Comparison of ENCODE assay signal across 19 mouse cellular contexts in genomic region chr8:71687616-71688015, GRCm38 (mm10). TPM values are rescaled to one million over a fixed set of nuclear protein-coding genes. Genes with fewer than 3 reads are reported as not detected.
A peak's percentile ranks its signal among the peaks of the same experiment; 100 is the strongest.
DNase-seq lines count a peak whose midpoint lies in the region; ATAC-seq and TF ChIP-seq lines count a peak whose summit lies in the region.
"Had no signal": no experiment of that assay in that cellular context is flagged by ENCODE, and none has a peak within 500 bp of the region (broad histone marks: within the 10 kb centered on the region; RNA-seq: fewer than 3 reads in every experiment).

No protein-coding gene starts in this region.

- no peaks in the 10 kb centered on the region for H3K9me3 ChIP-seq in hindbrain, embryonic 11.5 days (ENCODE audit: control insufficient read depth, low read length)
- no peaks in the 10 kb centered on the region for H3K9me3 ChIP-seq in hindbrain, embryonic 10.5 days
- H3K9me3 ChIP-seq in E14TG2a.4 (ENCODE audit: low read length), result no peaks in the 10 kb centered on the region
- H3K9me3 ChIP-seq: embryonic facial prominence, embryonic 12.5 days; hindbrain, embryonic 15.5 days had no signal

- no peak for TF ChIP-seq POLR2A in myocyte (IDR thresholded peaks at IDR 0.05; ENCODE audit: insufficient read length, low read depth)

- WGBS in hindbrain, embryonic 11.5 days, result 2% methylated on average over 8 of the region's 8 CpGs
- 2% methylated on average over 8 of the region's 8 CpGs for WGBS in hindbrain, embryonic 10.5 days

- DNase-seq in hindbrain, embryonic 11.5 days (ENCODE audit: low spot score), result no peak
- DNase-seq in hindbrain, embryonic 10.5 days (ENCODE audit: low spot score), result no peak
- DNase-seq in ES-CJ7 (ENCODE audit: low read depth, low spot score), result peak; percentile 86
- DNase-seq: adrenal gland, adult 2 months; adrenal gland, postnatal 25 days; embryo, embryonic 11 days; gastrocnemius, postnatal 25 days; heart, adult 11 months; heart, postnatal 10 days had no signal

- no peaks in the 10 kb centered on the region for H3K36me3 ChIP-seq in hindbrain, embryonic 11.5 days (ENCODE audit: control insufficient read depth, insufficient read depth, low read length)
- no peaks in the 10 kb centered on the region for H3K36me3 ChIP-seq in hindbrain, embryonic 10.5 days
- peaks cover 51% of the 10 kb centered on the region for H3K36me3 ChIP-seq in E14TG2a.4 (ENCODE audit: insufficient read depth, low read length)
- H3K36me3 ChIP-seq in myocyte (ENCODE audit: control insufficient read depth, insufficient read depth), result no peaks in the 10 kb centered on the region
- H3K36me3 ChIP-seq: embryonic facial prominence, embryonic 12.5 days; hindbrain, embryonic 15.5 days had no signal

- TF ChIP-seq CTCF in E14TG2a.4 (conservative IDR thresholded peaks at IDR 0.05; ENCODE audit: low read length), result no peak

- no peaks in the 10 kb centered on the region for H3K79me2 ChIP-seq in myocyte (ENCODE audit: control insufficient read depth, insufficient read depth)

- H3K4me1 ChIP-seq in hindbrain, embryonic 11.5 days (replicated peaks; ENCODE audit: control insufficient read depth, insufficient read depth, low read length), result 0 out of 2 replicates have a peak, but pooled peaks cover 3% of the 10 kb centered on the region
- peaks cover 35% of the 10 kb centered on the region for H3K4me1 ChIP-seq in hindbrain, embryonic 10.5 days (replicated peaks)
- peaks cover 87% of the 10 kb centered on the region for H3K4me1 ChIP-seq in E14TG2a.4 (replicated peaks; ENCODE audit: low read depth, low read length)

- no peak overlapping the region for H3K4me2 ChIP-seq in hindbrain, embryonic 11.5 days (replicated peaks; ENCODE audit: low read depth, low read length)
- peak overlapping the region; percentile 38 for H3K4me2 ChIP-seq in myocyte (ENCODE audit: low read depth)

- no peak overlapping the region for H3K9ac ChIP-seq in hindbrain, embryonic 11.5 days (ENCODE audit: low read depth, low read length)
- H3K9ac ChIP-seq: embryonic facial prominence, embryonic 12.5 days; hindbrain, embryonic 15.5 days had no signal

- H3K27me3 ChIP-seq in hindbrain, embryonic 11.5 days (ENCODE audit: control insufficient read depth, insufficient read depth, low read length), result peaks cover 100% of the 10 kb centered on the region
- peaks cover 100% of the 10 kb centered on the region for H3K27me3 ChIP-seq in hindbrain, embryonic 10.5 days (ENCODE audit: insufficient read depth, poor library complexity, severe bottlenecking)
- peaks cover 71% of the 10 kb centered on the region for H3K27me3 ChIP-seq in E14TG2a.4 (ENCODE audit: insufficient read depth, low read length)
- peaks cover 65% of the 10 kb centered on the region for H3K27me3 ChIP-seq in myocyte (ENCODE audit: control insufficient read depth, insufficient read depth, insufficient read length)
- H3K27me3 ChIP-seq: CH12.LX had no signal

- peak overlapping the region; percentile 1; the same call in 1 of the 2 replicates for H3K4me3 ChIP-seq in hindbrain, embryonic 11.5 days (ENCODE audit: low read depth, low read length)
- no peak overlapping the region for H3K4me3 ChIP-seq in hindbrain, embryonic 10.5 days
- H3K4me3 ChIP-seq in E14TG2a.4 (replicated peaks; ENCODE audit: low read length) (peak overlapping the region; percentile 70), myocyte (no peak overlapping the region)
- H3K4me3 ChIP-seq: embryonic facial prominence, embryonic 12.5 days had no signal

- no peak overlapping the region for H3K27ac ChIP-seq in hindbrain, embryonic 11.5 days (ENCODE audit: low read depth, low read length)
- no peak overlapping the region for H3K27ac ChIP-seq in hindbrain, embryonic 10.5 days
- H3K27ac ChIP-seq: embryonic facial prominence, embryonic 12.5 days; hindbrain, embryonic 15.5 days had no signal

- no peak overlapping the region for H3ac ChIP-seq in myocyte (ENCODE audit: control insufficient read depth, insufficient read length)

- no peak for ATAC-seq in hindbrain, embryonic 11.5 days (ENCODE audit: low FRiP score)
- no peak for ATAC-seq in granulocyte monocyte progenitor cell, adult 5-6 weeks (replicated peaks; ENCODE audit: poor library complexity, severe bottlenecking)
- ATAC-seq: forebrain, embryonic 16.5 days; intestine, embryonic 16.5 days had no signal

TF ChIP-seq in myocyte, 11 proteins besides CTCF, POLR2A, EP300 and RAD21:
- no peak for TF ChIP-seq CEBPB (IDR thresholded peaks at IDR 0.05; ENCODE audit: insufficient read depth, poor library complexity, severe bottlenecking)
- no peak for TF ChIP-seq POLR2AphosphoS2 (IDR thresholded peaks at IDR 0.05; ENCODE audit: insufficient read length, low read depth)
- no peak for TF ChIP-seq MAX (IDR thresholded peaks at IDR 0.05; ENCODE audit: low read depth)
- TF ChIP-seq TCF3 (IDR thresholded peaks at IDR 0.05; ENCODE audit: insufficient read length, low read depth), result no peak
- TF ChIP-seq REST (IDR thresholded peaks at IDR 0.05; ENCODE audit: insufficient read depth, insufficient read length), result no peak
- no peak for TF ChIP-seq E2F4 (IDR thresholded peaks at IDR 0.05; ENCODE audit: insufficient read depth)
- no peak for TF ChIP-seq TCF12 (IDR thresholded peaks at IDR 0.05; ENCODE audit: insufficient read depth, poor library complexity, severe bottlenecking)
- no peak for TF ChIP-seq MYOD1 (IDR thresholded peaks at IDR 0.05; ENCODE audit: control insufficient read depth in 1 of 3, insufficient read length in 2 of 3, low read depth in 2 of 3)
- TF ChIP-seq MYOG (IDR thresholded peaks at IDR 0.05; ENCODE audit: control insufficient read depth in 1 of 3, insufficient read depth in 1 of 3, insufficient read length in 2 of 3, low read depth in 2 of 3), result no peak
- no peak for TF ChIP-seq USF1 (IDR thresholded peaks at IDR 0.05; ENCODE audit: low read depth)
- TF ChIP-seq SRF (IDR thresholded peaks at IDR 0.05; ENCODE audit: control insufficient read depth, insufficient read length, low read depth), result no peak

RNA-seq across cellular contexts. Expression of gene Insl3, which starts 1.4 kb away (rescaled TPM):
- 0.35 and 0.37 TPM in 2 replicates for polyA plus RNA-seq in hindbrain, embryonic 11.5 days (2014; fragmentation: Nextera tagmentation; extraction: Ambion mirVana)
- 0.37 and 0.58 TPM in 2 replicates for polyA plus RNA-seq in hindbrain, embryonic 10.5 days (2016; fragmentation: Nextera tagmentation; extraction: Ambion mirVana)
- 0.13 TPM for polyA plus RNA-seq in myocyte (2012; fragmentation: generic; extraction: Trizol)
- 14.1 and 16.3 TPM in 2 replicates for total RNA-seq in granulocyte monocyte progenitor cell, adult 5-6 weeks (2014; fragmentation: Nextera tagmentation)
- total RNA-seq in granulocyte monocyte progenitor cell, adult 5-6 weeks (2017), result 1.2 and 4.4 TPM in 2 replicates
- polyA plus RNA-seq: forebrain, embryonic 11.5 days; forebrain, embryonic 16.5 days had no signal

RNA-seq across cellular contexts. Expression of gene Jak3, which starts 11.5 kb away (rescaled TPM):
- 0.99 and 1.4 TPM in 2 replicates for polyA plus RNA-seq in hindbrain, embryonic 11.5 days (2014; fragmentation: Nextera tagmentation; extraction: Ambion mirVana)
- 3.2 and 3.6 TPM in 2 replicates for polyA plus RNA-seq in hindbrain, embryonic 10.5 days (2016; fragmentation: Nextera tagmentation; extraction: Ambion mirVana)
- polyA plus RNA-seq in myocyte (2012; fragmentation: generic; extraction: Trizol), result 1.5 TPM
- 10.9 and 17.5 TPM in 2 replicates for total RNA-seq in granulocyte monocyte progenitor cell, adult 5-6 weeks (2014; fragmentation: Nextera tagmentation)
- total RNA-seq in granulocyte monocyte progenitor cell, adult 5-6 weeks (2017), result 7.2 and 8.1 TPM in 2 replicates

RNA-seq across cellular contexts. Expression of gene B3gnt3, which starts 14.0 kb away (rescaled TPM):
- polyA plus RNA-seq in hindbrain, embryonic 11.5 days (2014; fragmentation: Nextera tagmentation; extraction: Ambion mirVana), result 0.36 and 0.45 TPM in 2 replicates
- polyA plus RNA-seq in hindbrain, embryonic 10.5 days (2016; fragmentation: Nextera tagmentation; extraction: Ambion mirVana), result 0.64 and 1.0 TPM in 2 replicates
- polyA plus RNA-seq in myocyte (2012; fragmentation: generic; extraction: Trizol), result 0.01 TPM
- 1.4 TPM in 1 of 2 replicates, not detected in the other for total RNA-seq in granulocyte monocyte progenitor cell, adult 5-6 weeks (2014; fragmentation: Nextera tagmentation)
- 0.39 TPM in 1 of 2 replicates, not detected in the other for total RNA-seq in granulocyte monocyte progenitor cell, adult 5-6 weeks (2017)

RNA-seq across cellular contexts. Expression of gene Unc13a, which starts 16.1 kb away (rescaled TPM):
- polyA plus RNA-seq in hindbrain, embryonic 11.5 days (2014; fragmentation: Nextera tagmentation; extraction: Ambion mirVana), result 7.3 and 9.1 TPM in 2 replicates
- 4.4 and 8.4 TPM in 2 replicates for polyA plus RNA-seq in hindbrain, embryonic 10.5 days (2016; fragmentation: Nextera tagmentation; extraction: Ambion mirVana)
- polyA plus RNA-seq in myocyte (2012; fragmentation: generic; extraction: Trizol), result 4.6 TPM
- total RNA-seq in granulocyte monocyte progenitor cell, adult 5-6 weeks (2014; fragmentation: Nextera tagmentation), result 0.60 TPM in 1 of 2 replicates, not detected in the other
- 0.04 and 1.8 TPM in 2 replicates for total RNA-seq in granulocyte monocyte progenitor cell, adult 5-6 weeks (2017)
- total RNA-seq: gastrocnemius, adult 18-20 months had no signal

RNA-seq across cellular contexts. Expression of gene Fcho1, which starts 37.9 kb away (rescaled TPM):
- polyA plus RNA-seq in hindbrain, embryonic 11.5 days (2014; fragmentation: Nextera tagmentation; extraction: Ambion mirVana), result 13.6 and 15.0 TPM in 2 replicates
- 16.7 and 26.9 TPM in 2 replicates for polyA plus RNA-seq in hindbrain, embryonic 10.5 days (2016; fragmentation: Nextera tagmentation; extraction: Ambion mirVana)
- polyA plus RNA-seq in myocyte (2012; fragmentation: generic; extraction: Trizol), result not detected
- total RNA-seq in granulocyte monocyte progenitor cell, adult 5-6 weeks (2014; fragmentation: Nextera tagmentation), result 62.4 and 98.0 TPM in 2 replicates
- total RNA-seq in granulocyte monocyte progenitor cell, adult 5-6 weeks (2017), result 39.8 and 76.7 TPM in 2 replicates
- total RNA-seq: gastrocnemius, adult 18-20 months; gastrocnemius, postnatal 25 days had no signal

Comparison
In these comparisons a context has a peak if more than half of its experiments do, and no peak if none do; other contexts are left out.
1. H3K4me3 ChIP-seq: peak in hindbrain, embryonic 11.5 days (single experiment) and E14TG2a.4 (single experiment); none in hindbrain, embryonic 10.5 days (single experiment) and myocyte (single experiment).